Mouse (Mus musculus) midbrain, embryonic 12.5 days (tissue): Measurements from ENCODE around the gene C2cd2. TPM values are rescaled to one million over a fixed set of nuclear protein-coding genes. Genes with fewer than 3 reads are reported as not detected.

Source experiments
- ATAC-seq: fragments of 200-750 bp; cut with Nextera tagmentation; 2 replicates; pipeline ENCODE4 v1.8.0; 2017; ENCODE audit warnings: low read depth, moderate TSS enrichment, moderate library complexity; ENCODE audit not compliant: low FRiP score
- H3K27ac ChIP-seq: fragments of 300-500 bp; sonication (generic); replicated peaks from 2 replicates; pipeline ENCODE4 v1.5.1; 2016; ENCODE audit warnings: mild to moderate bottlenecking
- H3K27me3 ChIP-seq: fragments of 300-500 bp; sonication (generic); 2 replicates; pipeline ENCODE4 v1.6.1; 2016; ENCODE audit warnings: mild to moderate bottlenecking
- H3K36me3 ChIP-seq: fragments of 300-500 bp; sonication (generic); 2 replicates; pipeline ENCODE4 v1.6.1; 2016
- H3K4me1 ChIP-seq: fragments of 300-500 bp; sonication (generic); 2 replicates; pipeline ENCODE4 v1.6.1; 2016
- H3K4me2 ChIP-seq: fragments of 300-500 bp; sonication (generic); replicated peaks from 2 replicates; pipeline ENCODE4 v1.6.1; 2016; ENCODE audit warnings: mild to moderate bottlenecking, moderate library complexity
- H3K4me3 ChIP-seq: fragments of 300-500 bp; sonication (generic); 2 replicates; pipeline ENCODE4 v1.5.1; 2016; ENCODE audit warnings: mild to moderate bottlenecking
- H3K9ac ChIP-seq: fragments of 300-500 bp; sonication (generic); replicated peaks from 2 replicates; pipeline ENCODE4 v1.6.1; 2016; ENCODE audit warnings: mild to moderate bottlenecking, moderate library complexity
- H3K9me3 ChIP-seq: fragments of 300-500 bp; sonication (generic); 2 replicates; pipeline ENCODE4 v1.6.1; 2016; ENCODE audit warnings: mild to moderate bottlenecking
- WGBS: fragments of 180-500 bp; shearing (Covaris S2); methylation state at CpG from one replicate; pipeline ENCODE4 v1.1.7; 2016; 5-methylcytosine and 5-hydroxymethylcytosine counted together
- polyA plus RNA-seq: library from polyadenylated mRNA; unstranded; fragments of >200 nt; fragmentation: Nextera tagmentation; extraction: Ambion mirVana; gene quantifications from 2 replicates; pipeline ENCODE4 v1.2.1, GENCODE M21; 2016

Gene C2cd2
- polyA plus RNA-seq, 1 experiment from 2014 or later = 15.9 TPM

DNA sequence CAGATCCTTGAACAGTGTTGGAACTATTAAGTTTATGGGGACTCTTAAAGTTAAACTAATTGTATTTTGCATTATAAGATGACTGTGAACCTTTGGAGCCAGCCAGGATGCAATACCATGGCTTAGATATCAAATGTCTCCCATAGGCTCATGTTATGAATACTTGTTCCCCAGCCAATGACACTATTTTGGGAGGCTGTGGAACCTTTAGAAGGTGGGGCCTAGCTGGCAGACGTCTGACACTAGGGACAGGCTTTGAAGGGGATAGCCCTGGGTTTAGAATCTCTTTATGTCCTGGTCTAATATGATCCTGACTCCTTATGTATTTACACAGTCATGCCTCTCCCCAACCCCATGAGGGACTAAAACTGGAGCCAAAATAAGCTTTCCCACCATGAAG is 88.0 kb downstream of the C2cd2 start:
- no peaks in the 10 kb centered on the region for H3K27me3 ChIP-seq
- no peak overlapping the region for H3K27ac ChIP-seq
- H3K4me1 ChIP-seq = no peaks in the 10 kb centered on the region
- no peaks in the 10 kb centered on the region for H3K9me3 ChIP-seq
- H3K4me3 ChIP-seq = no peak overlapping the region
- WGBS = 62% methylated on average over 1 of the region's 1 CpGs
- ATAC-seq = no peak
- H3K9ac ChIP-seq = no peak overlapping the region
- H3K36me3 ChIP-seq = 0 out of 2 replicates have a peak, but pooled peaks cover 3% of the 10 kb centered on the region
- no peak overlapping the region for H3K4me2 ChIP-seq

DNA sequence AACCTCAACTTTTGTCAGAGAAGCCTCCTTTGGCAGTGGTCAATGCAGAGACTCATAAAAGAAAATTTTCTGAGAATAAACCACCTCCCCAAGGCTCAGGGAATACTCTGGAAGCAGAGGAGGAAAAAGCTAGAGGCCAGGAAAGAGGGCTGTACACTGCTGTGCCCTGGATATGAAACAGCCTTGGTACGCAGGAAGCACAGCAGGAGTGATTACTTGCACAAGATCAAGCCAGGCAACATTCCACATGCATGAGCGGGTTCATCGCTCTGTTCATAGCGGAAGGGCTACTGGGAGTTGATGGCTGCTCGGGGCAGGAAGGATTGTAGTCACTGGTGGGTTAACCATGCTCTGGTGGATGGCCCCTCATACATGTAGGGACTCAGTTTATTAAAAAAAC is 89.7 kb downstream of the C2cd2 start:
- 64% methylated on average over 5 of the region's 5 CpGs for WGBS
- no peak overlapping the region for H3K4me2 ChIP-seq
- H3K4me1 ChIP-seq = no peaks in the 10 kb centered on the region
- ATAC-seq = no peak
- H3K4me3 ChIP-seq = no peak overlapping the region
- 0 out of 2 replicates have a peak, but pooled peaks cover 10% of the 10 kb centered on the region for H3K36me3 ChIP-seq
- no peak overlapping the region for H3K27ac ChIP-seq
- no peaks in the 10 kb centered on the region for H3K27me3 ChIP-seq
- H3K9ac ChIP-seq = no peak overlapping the region
- no peaks in the 10 kb centered on the region for H3K9me3 ChIP-seq

DNA sequence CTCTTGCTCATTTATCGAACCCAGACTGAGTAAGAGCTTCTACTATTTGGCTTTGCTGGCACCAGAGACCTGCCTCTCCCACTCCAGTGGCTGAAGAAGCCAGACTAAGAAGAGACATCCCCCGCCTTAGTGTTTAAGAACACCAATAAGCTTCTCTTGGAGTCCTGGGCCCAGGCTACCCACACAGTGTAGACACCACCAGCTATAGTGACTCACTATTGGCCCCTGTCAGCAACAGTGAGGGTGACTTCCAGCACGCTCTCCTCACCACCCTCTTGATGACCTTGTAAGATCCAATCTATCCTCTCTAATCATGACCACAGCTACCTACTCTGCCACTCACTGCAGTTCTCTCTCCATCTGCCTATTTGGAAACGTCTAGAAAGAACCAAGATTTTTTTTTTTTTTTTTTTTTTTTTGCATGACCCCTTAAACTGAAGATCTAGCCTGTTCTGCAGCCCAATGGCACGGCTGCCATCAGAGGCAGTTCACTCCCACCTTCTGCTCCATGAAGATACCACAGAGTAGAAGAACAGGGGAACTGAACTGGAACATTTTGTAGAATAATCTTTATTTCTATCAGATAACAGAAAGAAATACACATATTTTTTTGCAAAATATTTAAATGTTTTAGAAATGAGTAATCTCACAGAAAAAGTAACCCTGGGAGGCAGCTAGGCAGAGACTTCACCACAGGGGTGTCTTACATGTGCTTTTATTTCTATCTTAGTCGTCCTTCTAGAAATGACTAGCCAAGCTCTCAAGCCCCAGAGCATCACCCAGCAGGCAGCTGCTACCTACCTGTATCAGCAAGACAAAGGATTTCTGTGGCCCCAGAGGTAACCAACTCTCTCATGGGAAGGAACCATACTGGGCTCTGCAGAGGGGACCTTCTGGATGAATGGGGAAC is 93.0 kb downstream of the C2cd2 start:
- Histone ChIP-seq H3K9me3 (no peaks in the 10 kb centered on the region), H3K4me3 (no peak overlapping the region), H3K36me3 (0 out of 2 replicates have a peak, but pooled peaks cover 10% of the 10 kb centered on the region), H3K4me2 (no peak overlapping the region), H3K4me1 (no peaks in the 10 kb centered on the region), H3K27ac (no peak overlapping the region), H3K9ac (no peak overlapping the region), H3K27me3 (no peaks in the 10 kb centered on the region)
- no peak for ATAC-seq
- WGBS = 75% methylated on average over 6 of the region's 6 CpGs

GRCm38 (mm10) chr16:97863932-97864467 is 98.4 kb downstream of the C2cd2 start:
- H3K4me1 ChIP-seq = no peaks in the 10 kb centered on the region
- no peak overlapping the region for H3K9ac ChIP-seq
- H3K27ac ChIP-seq = no peak overlapping the region
- H3K4me3 ChIP-seq = no peak overlapping the region
- 92% methylated on average over 3 of the region's 3 CpGs for WGBS
- H3K27me3 ChIP-seq = no peaks in the 10 kb centered on the region
- H3K9me3 ChIP-seq = no peaks in the 10 kb centered on the region
- ATAC-seq = no peak
- H3K4me2 ChIP-seq = no peak overlapping the region
- H3K36me3 ChIP-seq = 0 out of 2 replicates have a peak, but pooled peaks cover 7% of the 10 kb centered on the region

- ATAC-seq = no peak
- no peak overlapping the region for H3K4me3 ChIP-seq
- H3K4me2 ChIP-seq = no peak overlapping the region
- no peaks in the 10 kb centered on the region for H3K27me3 ChIP-seq
- peaks cover 4% of the 10 kb centered on the region; the same call in 1 of the 2 replicates for H3K4me1 ChIP-seq
- H3K27ac ChIP-seq = no peak overlapping the region
- no peaks in the 10 kb centered on the region for H3K36me3 ChIP-seq
- H3K9me3 ChIP-seq = no peaks in the 10 kb centered on the region
- H3K9ac ChIP-seq = no peak overlapping the region
Measured at GRCm38 (mm10) chr16:97856050-97856449, 106.3 kb downstream of the C2cd2 start.

DNA sequence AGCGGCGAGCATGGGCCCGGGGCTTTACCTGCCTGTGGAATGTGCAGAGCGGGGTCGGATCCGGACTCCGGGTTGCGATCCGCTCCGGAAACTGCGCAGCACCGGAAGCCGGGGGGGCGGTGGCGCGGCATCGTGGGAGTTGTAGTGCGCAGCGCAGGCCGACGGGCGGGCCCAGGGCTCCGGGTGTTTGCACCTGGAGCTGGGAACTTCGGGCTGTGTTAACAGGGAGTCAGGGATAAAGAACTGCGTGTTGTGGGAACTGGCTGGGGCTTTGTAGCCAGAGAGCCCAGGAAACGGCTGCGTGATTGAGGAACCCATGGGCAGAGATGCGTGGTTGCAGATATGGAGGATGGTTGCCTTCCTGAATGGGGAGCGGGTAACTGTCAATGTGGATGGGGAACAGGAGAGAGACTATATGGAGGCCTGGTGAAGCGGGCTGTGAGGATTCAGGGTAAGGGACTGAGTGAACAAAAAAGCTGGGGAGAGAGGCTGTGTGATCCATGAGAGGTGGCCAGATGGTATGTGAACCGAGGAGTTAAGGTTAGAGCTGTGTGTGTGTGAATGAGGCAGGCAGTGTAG is 110.6 kb downstream of the C2cd2 start, which contains the start of gene Prdm15:
Gene Prdm15, minus strand, starts transcription at position 110 of the 579 bp plus-strand sequence.
- Histone ChIP-seq H3K9ac (peak within 1 kb of the TSS; percentile 97), H3K4me2 (peak within 1 kb of the TSS; percentile 69), H3K27ac (peak within 1 kb of the TSS; percentile 92), H3K27me3 (no peaks in the 10 kb centered on the region), H3K36me3 (peaks cover 5% of the 10 kb centered on the region; the same call in 1 of the 2 replicates), H3K4me3 (peak within 1 kb of the TSS; percentile 86), H3K4me1 (peaks cover 16% of the 10 kb centered on the region), H3K9me3 (no peaks in the 10 kb centered on the region)
- ATAC-seq = peak; percentile 88
- under 1% methylated on average over 31 of the region's 31 CpGs for WGBS

DNA sequence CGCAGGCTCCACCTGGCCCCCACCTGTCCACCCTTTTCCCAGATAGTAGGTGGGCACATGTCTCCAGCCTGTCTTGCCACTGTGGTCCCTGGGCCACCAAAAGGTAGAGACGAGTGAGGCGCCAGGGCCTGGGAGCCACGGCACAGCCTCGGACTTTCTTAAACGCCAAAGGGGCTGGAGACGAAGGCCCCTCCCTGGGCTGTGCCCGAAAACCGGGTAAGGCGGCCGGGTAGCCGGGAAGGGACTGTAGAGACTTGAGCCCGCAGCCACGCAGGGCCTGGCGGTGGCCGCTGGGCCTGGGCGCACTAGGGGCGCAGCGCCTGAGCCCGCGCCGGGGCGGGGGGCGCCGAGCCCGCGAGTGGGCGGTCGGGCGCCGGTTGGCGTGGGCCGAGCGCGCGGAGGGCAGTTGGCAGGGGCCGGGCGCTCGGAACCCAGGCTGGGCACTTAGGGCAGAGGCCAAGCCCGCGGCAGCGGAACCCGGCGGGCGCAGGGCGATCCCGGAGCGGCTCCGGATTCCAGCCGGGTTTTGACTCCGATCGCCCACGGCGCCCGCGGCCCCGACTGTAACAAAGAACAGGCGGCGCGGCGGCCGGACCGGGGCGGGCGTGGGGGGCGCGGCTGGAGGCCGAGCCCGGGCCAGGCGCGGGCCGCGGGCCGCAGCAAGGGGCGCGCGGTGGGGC is 111.2 kb downstream of the C2cd2 start:
- Histone ChIP-seq H3K27ac (peak overlapping the region; percentile 92), H3K4me1 (peaks cover 16% of the 10 kb centered on the region), H3K4me2 (peak overlapping the region; percentile 69), H3K36me3 (peaks cover 9% of the 10 kb centered on the region), H3K27me3 (no peaks in the 10 kb centered on the region), H3K9me3 (no peaks in the 10 kb centered on the region), H3K9ac (peak overlapping the region; percentile 97), H3K4me3 (peak overlapping the region; percentile 86)
- ATAC-seq = peak; percentile 92
- WGBS = under 1% methylated on average over 58 of the region's 77 CpGs

DNA sequence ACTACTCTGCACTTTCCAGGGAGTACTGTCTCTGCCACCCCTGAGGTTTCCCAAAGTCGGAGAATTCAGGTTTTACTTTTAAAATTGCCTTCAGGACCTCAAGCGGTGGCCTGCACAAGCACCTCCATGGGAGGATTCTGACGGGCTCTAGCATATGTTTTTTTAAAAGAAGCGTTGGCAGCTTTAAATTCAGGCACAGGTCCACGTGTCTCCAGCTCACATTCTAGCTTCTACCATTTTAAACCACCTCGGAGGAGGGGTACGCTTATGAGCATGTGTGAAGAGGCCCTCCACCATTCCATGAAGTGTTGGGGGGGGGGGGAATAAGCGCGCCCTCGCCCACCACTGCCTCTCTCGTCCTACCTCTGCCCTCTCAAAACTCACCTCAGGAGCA is 111.7 kb downstream of the C2cd2 start:
- H3K4me1 ChIP-seq = peaks cover 16% of the 10 kb centered on the region
- no peaks in the 10 kb centered on the region for H3K27me3 ChIP-seq
- peaks cover 15% of the 10 kb centered on the region for H3K36me3 ChIP-seq
- peak overlapping the region; percentile 86 for H3K4me3 ChIP-seq
- H3K9me3 ChIP-seq = no peaks in the 10 kb centered on the region
- peak overlapping the region; percentile 69 for H3K4me2 ChIP-seq
- H3K27ac ChIP-seq = peak overlapping the region; percentile 92
- 2% methylated on average over 10 of the region's 11 CpGs for WGBS
- H3K9ac ChIP-seq = peak overlapping the region; percentile 97
- ATAC-seq = peak; percentile 38

GRCm38 (mm10) chr16:97848832-97849231 is 113.6 kb downstream of the C2cd2 start:
- Histone ChIP-seq H3K9ac (peak overlapping the region; percentile 12; the same call in 1 of the 2 replicates), H3K9me3 (no peaks in the 10 kb centered on the region), H3K36me3 (peaks cover 16% of the 10 kb centered on the region), H3K27me3 (no peaks in the 10 kb centered on the region), H3K27ac (no peak overlapping the region), H3K4me2 (no peak overlapping the region), H3K4me1 (peaks cover 16% of the 10 kb centered on the region), H3K4me3 (no peak overlapping the region)
- 82% methylated on average over 6 of the region's 6 CpGs for WGBS
- ATAC-seq = no peak

GRCm38 (mm10) chr16:97844967-97845937 is 117.1 kb downstream of the C2cd2 start:
- no peaks in the 10 kb centered on the region for H3K9me3 ChIP-seq
- H3K4me2 ChIP-seq = no peak overlapping the region
- WGBS = 88% methylated on average over 12 of the region's 12 CpGs
- H3K36me3 ChIP-seq = peaks cover 27% of the 10 kb centered on the region
- ATAC-seq = no peak
- H3K4me1 ChIP-seq = peaks cover 8% of the 10 kb centered on the region
- H3K27ac ChIP-seq = no peak overlapping the region
- H3K27me3 ChIP-seq = no peaks in the 10 kb centered on the region
- H3K4me3 ChIP-seq = no peak overlapping the region
- no peak overlapping the region for H3K9ac ChIP-seq

DNA sequence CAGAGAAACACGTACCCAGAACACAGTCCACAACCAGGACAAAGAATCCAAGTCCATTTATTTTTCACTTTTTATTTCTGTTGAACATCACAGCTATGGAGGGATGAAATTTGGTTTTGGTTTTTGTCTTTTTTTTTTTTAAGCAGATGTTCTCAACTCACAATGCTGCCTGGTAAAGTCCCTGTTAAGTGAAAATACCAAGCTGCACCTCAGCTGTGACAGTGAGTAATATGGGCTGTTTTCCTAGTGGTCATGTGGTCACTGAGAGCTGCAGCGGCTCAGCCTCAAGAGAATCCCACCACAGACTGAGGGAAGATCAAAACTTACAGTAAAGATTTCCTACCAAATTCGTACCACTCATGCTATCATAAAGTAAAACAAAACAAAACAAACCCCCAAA is 130.2 kb downstream of the C2cd2 start:
- Histone ChIP-seq H3K36me3 (peaks cover 93% of the 10 kb centered on the region), H3K27me3 (no peaks in the 10 kb centered on the region), H3K27ac (no peak overlapping the region), H3K9me3 (no peaks in the 10 kb centered on the region), H3K4me2 (no peak overlapping the region), H3K4me1 (no peaks in the 10 kb centered on the region), H3K9ac (no peak overlapping the region), H3K4me3 (no peak overlapping the region)
- no peak for ATAC-seq
- WGBS = 93% methylated on average over 3 of the region's 3 CpGs
